Mouse (Mus musculus) CH12.LX (cell line): ENCODE data around the gene Slc35b4. TPM values are rescaled to one million over a fixed set of nuclear protein-coding genes. Genes with fewer than 3 reads are reported as not detected.

ENCODE experiments used
- DNase-seq: peaks from one replicate; pipeline ENCODE4 v3.0.0-alpha.2; 2013; ENCODE audit errors: extremely low read depth
- H3K27ac ChIP-seq: 2 replicates; pipeline ENCODE4 v1.5.1; 2012; ENCODE audit warnings: low read depth, mild to moderate bottlenecking, control low read depth, moderate library complexity; ENCODE audit not compliant: insufficient read depth
- H3K27me3 ChIP-seq: replicated peaks from 2 replicates; pipeline ENCODE3; 2012; ENCODE audit warnings: inconsistent platforms
- H3K36me3 ChIP-seq, 2 experiments: replicated peaks in 1 of 2; 2 replicates each; pipeline versions ENCODE3 to v1.6.1; 2012; ENCODE audit warnings: inconsistent platforms in 1 of 2, low read length in 1 of 2, mild to moderate bottlenecking in 1 of 2, mixed read lengths in 1 of 2, moderate library complexity in 1 of 2; ENCODE audit not compliant: control insufficient read depth in 1 of 2, insufficient read depth in 1 of 2
- H3K4me1 ChIP-seq, 2 experiments: 2 replicates each; pipeline ENCODE4 v1.6.1; 2012; ENCODE audit warnings: inconsistent platforms in 1 of 2, moderate library complexity in 1 of 2; ENCODE audit not compliant: insufficient read depth in 2 of 2, control insufficient read depth in 1 of 2
- H3K4me2 ChIP-seq: 2 replicates; pipeline ENCODE4 v1.6.1; 2012; ENCODE audit warnings: low read depth, mild to moderate bottlenecking, control low read depth; ENCODE audit not compliant: poor library complexity, insufficient read depth, severe bottlenecking
- H3K4me3 ChIP-seq, 3 experiments: fragments of 150-350 bp in 1 of 3; sonication (generic) in 1 of 3; replicated peaks in 1 of 3; 2 replicates each; pipeline versions ENCODE3 to v1.5.1; 2011 to 2012; ENCODE audit warnings: low read depth in 2 of 3, low read length in 2 of 3, mild to moderate bottlenecking in 2 of 3, moderate library complexity in 2 of 3, control low read depth in 1 of 3, improper control_type of control experiment in 1 of 3, inconsistent platforms in 1 of 3, mixed read lengths in 1 of 3; ENCODE audit not compliant: poor library complexity in 1 of 3
- H3K79me2 ChIP-seq: replicated peaks from 2 replicates; pipeline ENCODE4 v1.6.1; 2012; ENCODE audit warnings: mild to moderate bottlenecking, moderate library complexity; ENCODE audit not compliant: control insufficient read depth, poor library complexity, insufficient read depth, severe bottlenecking; ENCODE audit errors: extremely low read depth
- H3K9ac ChIP-seq: 2 replicates; pipeline ENCODE4 v1.6.1; 2012; ENCODE audit warnings: low read depth, mild to moderate bottlenecking, control low read depth, moderate library complexity; ENCODE audit not compliant: insufficient read depth
- H3K9me3 ChIP-seq: replicated peaks from 2 replicates; pipeline ENCODE3; 2012; ENCODE audit warnings: low read length, inconsistent platforms, mixed read lengths
- BHLHE40 ChIP-seq: IDR thresholded peaks from 2 replicates; pipeline ENCODE4 v1.6.1; 2011; ENCODE audit warnings: mild to moderate bottlenecking, low read depth, low read length, improper control_type of control experiment
- CHD1 ChIP-seq: IDR thresholded peaks from 2 replicates; pipeline ENCODE4 v1.6.1; 2012; ENCODE audit warnings: low read depth, low read length, improper control_type of control experiment, inconsistent platforms
- CTCF ChIP-seq, 2 experiments: IDR thresholded peaks in 1 of 2; conservative IDR thresholded peaks in 1 of 2; 2 replicates each; pipeline ENCODE4 v1.5.1; 2011 to 2012; ENCODE audit warnings: low read depth in 2 of 2, low read length in 2 of 2, improper control_type of control experiment in 1 of 2, inconsistent platforms in 1 of 2, mild to moderate bottlenecking in 1 of 2, moderate library complexity in 1 of 2
- GABPA ChIP-seq: IDR thresholded peaks from 2 replicates; pipeline ENCODE4 v1.6.1; 2012; ENCODE audit warnings: low read depth, low read length, improper control_type of control experiment, inconsistent platforms; ENCODE audit not compliant: insufficient replicate concordance
- JUN ChIP-seq: IDR thresholded peaks from 2 replicates; pipeline ENCODE4 v1.6.1; 2011; ENCODE audit warnings: low read depth, mild to moderate bottlenecking, low read length, improper control_type of control experiment, moderate library complexity; ENCODE audit not compliant: insufficient read depth
- KAT2A ChIP-seq: IDR thresholded peaks from 2 replicates; pipeline ENCODE4 v1.6.1; 2012; ENCODE audit warnings: low read length, improper control_type of control experiment, inconsistent platforms; ENCODE audit not compliant: insufficient replicate concordance
- MAFK ChIP-seq: IDR thresholded peaks from 2 replicates; pipeline ENCODE4 v1.6.1; 2011; ENCODE audit warnings: low read length, improper control_type of control experiment; ENCODE audit not compliant: insufficient replicate concordance
- NELFE ChIP-seq: IDR thresholded peaks from 2 replicates; pipeline ENCODE4 v1.6.1; 2011; ENCODE audit warnings: low read depth, low read length, improper control_type of control experiment
- NRF1 ChIP-seq: IDR thresholded peaks from 2 replicates; pipeline ENCODE4 v1.6.1; 2014; ENCODE audit warnings: low read depth, mild to moderate bottlenecking, inconsistent platforms, low read length, improper control_type of control experiment, moderate library complexity
- PAX5 ChIP-seq: IDR thresholded peaks from 2 replicates; pipeline ENCODE4 v1.6.1; 2012; ENCODE audit warnings: low read length, inconsistent platforms, mixed read lengths
- RAD21 ChIP-seq: IDR thresholded peaks from 2 replicates; pipeline ENCODE4 v1.6.1; 2011; ENCODE audit warnings: low read depth, mild to moderate bottlenecking, low read length, improper control_type of control experiment, moderate library complexity
- SIN3A ChIP-seq: IDR thresholded peaks from 2 replicates; pipeline ENCODE4 v1.6.1; 2012; ENCODE audit warnings: low read length, improper control_type of control experiment, inconsistent platforms
- TCF12 ChIP-seq: IDR thresholded peaks from 2 replicates; pipeline ENCODE4 v1.6.1; 2014; ENCODE audit warnings: low read depth, mild to moderate bottlenecking, inconsistent platforms, low read length, improper control_type of control experiment
- ZKSCAN1 ChIP-seq: IDR thresholded peaks from 2 replicates; pipeline ENCODE4 v1.6.1; 2012; ENCODE audit warnings: low read depth, inconsistent platforms, low read length, improper control_type of control experiment, borderline replicate concordance
- dilution Hi-C: fragments of 300-500 bp; cut with MboI; formaldehyde crosslinking; loops from 2 replicates; pipeline ENCODE4 v1.14.3; 2020; ENCODE audit warnings: low sequenced_read_pairs; ENCODE audit not compliant: extremely low pct_unique_long_range_greater_than_20kb, extremely low pct_ligation_motif_present
- in situ Hi-C: fragments of 300-500 bp; cut with MboI; formaldehyde crosslinking; loops from 3 replicates; pipeline ENCODE4 v1.14.3; 2019; ENCODE audit warnings: low sequenced_read_pairs, low pct_ligation_motif_present, low pct_unique_long_range_greater_than_20kb, mixed read lengths
- polyA plus RNA-seq: library from polyadenylated mRNA; unstranded; fragments of >175 nt; gene quantifications from 2 replicates; pipeline ENCODE4 v1.2.1, GENCODE M21; 2012; ENCODE audit warnings: low read depth; ENCODE audit not compliant: insufficient read length
- total RNA-seq, 2 experiments: library from RNA; depleted of rRNA; stranded (reverse); fragments of 300-350 nt in 1 of 2; fragments of >200 nt in 1 of 2; gene quantifications; 2 replicates each; pipeline ENCODE4 v1.2.3; 2012 to 2014

Gene Slc35b4
- total and polyA plus RNA-seq, 3 experiments: 16.9 to 34.8 (median 19.8) TPM

DNA sequence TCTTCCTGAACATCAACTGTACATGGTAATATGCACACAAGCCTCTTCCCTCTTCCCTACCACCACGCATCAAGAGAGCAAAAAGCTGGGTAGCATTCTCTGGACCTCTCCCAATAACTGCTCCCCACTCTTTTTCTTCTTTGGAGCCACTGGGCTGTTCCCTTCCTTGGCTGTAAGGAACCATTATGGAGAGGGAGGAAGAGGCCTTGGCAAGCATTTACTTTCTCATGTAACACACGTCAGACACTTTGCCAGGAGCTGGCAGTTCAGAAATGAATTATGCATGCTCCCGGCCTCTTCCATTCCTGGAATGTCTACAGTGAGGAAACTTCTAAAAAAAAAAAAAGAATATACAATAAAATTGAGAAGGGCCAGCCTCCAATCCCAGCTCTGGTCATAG lies 22.7 kb downstream of the Slc35b4 start:
- Histone ChIP-seq H3K4me3 (no peak overlapping the region), H3K79me2 (no peaks in the 10 kb centered on the region), H3K9me3 (no peaks in the 10 kb centered on the region), H3K27ac (no peak overlapping the region), H3K4me2 (no peak overlapping the region)
- no peak for DNase-seq
- TF ChIP-seq KAT2A (no peak), TCF12 (no peak), ZKSCAN1 (no peak), SIN3A (no peak), PAX5 (no peak), MAFK (no peak)
- TF ChIP-seq, all 38 proteins: peak for 0
- Histone ChIP-seq H3K27me3 (no peaks in the 10 kb centered on the region), H3K9ac (no peak overlapping the region), H3K36me3 (peaks cover 22 to 25% of the 10 kb centered on the region in 2 experiments), H3K4me1 (peaks cover 16 to 58% of the 10 kb centered on the region in 2 experiments)
- in situ Hi-C loops: no loop called here
- dilution Hi-C loops: no loop called here

- Histone ChIP-seq H3K9me3 (no peaks in the 10 kb centered on the region), H3K4me3 (no peak overlapping the region), H3K4me2 (no peak overlapping the region), H3K36me3 (peaks cover 15 to 17% of the 10 kb centered on the region in 2 experiments), H3K4me1 (peaks cover 16 to 59% of the 10 kb centered on the region in 2 experiments), H3K9ac (no peak overlapping the region), H3K79me2 (no peaks in the 10 kb centered on the region), H3K27ac (no peak overlapping the region), H3K27me3 (no peaks in the 10 kb centered on the region)
- dilution Hi-C loops: no loop called here
- in situ Hi-C loops: no loop called here
- TF ChIP-seq MAFK (no peak), BHLHE40 (no peak), NELFE (no peak), CHD1 (no peak), CTCF (conservative IDR thresholded peaks at IDR 0.05 in 1 of 2, IDR thresholded peaks at IDR 0.05 in 1 of 2; ENCODE audit: low read depth in 2 of 2, low read length in 2 of 2) (no peak), NRF1 (no peak), RAD21 (no peak), JUN (no peak), GABPA (no peak)
- TF ChIP-seq, all 38 proteins: peak for 0
- no peak for DNase-seq
These were observed 23.6 kb downstream of the Slc35b4 start for GRCm38 (mm10) chr6:34153069-34154052.
